Mouse (Mus musculus) bone marrow macrophage, adult 2 months (primary cell): ENCODE data around the gene Klhl1. TPM values are rescaled to one million over a fixed set of nuclear protein-coding genes. Genes with fewer than 3 reads are reported as not detected.
"Not testable (repeated sequence)": the region's sequence is repeated elsewhere in the genome, so short reads cannot be mapped to it uniquely, and the experiment has no call there.

ENCODE experiments used
- H3K27ac ChIP-seq: 2 replicates; pipeline ENCODE4 v1.5.1; 2012; ENCODE audit warnings: low read depth, low read length; ENCODE audit not compliant: insufficient read depth
- H3K4me1 ChIP-seq: 2 replicates; pipeline ENCODE4 v1.6.1; 2012; ENCODE audit warnings: low read length; ENCODE audit not compliant: control insufficient read depth, insufficient read depth
- H3K4me3 ChIP-seq: 2 replicates; pipeline ENCODE4 v1.5.1; 2012; ENCODE audit warnings: mild to moderate bottlenecking, low read length, moderate library complexity; ENCODE audit not compliant: insufficient read depth
- CTCF ChIP-seq: IDR thresholded peaks from 2 replicates; pipeline ENCODE4 v1.5.1; 2012; ENCODE audit warnings: low read depth, mild to moderate bottlenecking, low read length, moderate library complexity
- POLR2A ChIP-seq: IDR thresholded peaks from 2 replicates; pipeline ENCODE4 v1.6.1; 2012; ENCODE audit warnings: mild to moderate bottlenecking, low read depth, low read length, borderline replicate concordance
- polyA plus RNA-seq: library from polyadenylated mRNA; stranded (reverse); fragments of >200 nt; gene quantifications from 2 replicates; pipeline ENCODE4 v1.2.4, GENCODE M21; 2012; ENCODE audit not compliant: missing spikeins, insufficient read depth, insufficient read length

Klhl1 gene
- polyA plus RNA-seq, 1 experiment: not detected

GRCm38 (mm10) chr14:96331069-96331468 lies 187.8 kb downstream of the Klhl1 start:
- Histone ChIP-seq H3K4me1 (no peaks in the 10 kb centered on the region), H3K27ac (no peak overlapping the region), H3K4me3 (no peak overlapping the region)
- TF ChIP-seq POLR2A: no peak
- no peak for TF ChIP-seq CTCF

- Histone ChIP-seq H3K4me3 (no peak overlapping the region), H3K4me1 (no peaks in the 10 kb centered on the region), H3K27ac (no peak overlapping the region)
- no peak for TF ChIP-seq CTCF
- TF ChIP-seq POLR2A: no peak
These were observed 301.0 kb downstream of the Klhl1 start for GRCm38 (mm10) chr14:96217805-96218441.

- H3K27ac ChIP-seq, H3K4me1 ChIP-seq: not testable (repeated sequence)
These were observed 324.1 kb downstream of the Klhl1 start for GRCm38 (mm10) chr14:96194795-96195194.

GRCm38 (mm10) chr14:96174546-96174945 lies 344.4 kb downstream of the Klhl1 start:
- H3K4me3 ChIP-seq: no peak overlapping the region
- H3K4me1 ChIP-seq: no peaks in the 10 kb centered on the region
- TF ChIP-seq POLR2A (no peak), CTCF (no peak)
- H3K27ac ChIP-seq: no peak overlapping the region

More at GRCm38 (mm10) chr14:96194795-96195194, 324.1 kb downstream of the Klhl1 start:
- not testable (repeated sequence) for H3K4me3 ChIP-seq

GRCm38 (mm10) chr14:96143137-96143536 lies 375.8 kb downstream of the Klhl1 start:
- no peak overlapping the region for H3K4me3 ChIP-seq
- TF ChIP-seq CTCF (no peak), POLR2A (no peak)
- H3K4me1 ChIP-seq: no peaks in the 10 kb centered on the region
- no peak overlapping the region for H3K27ac ChIP-seq

- H3K4me1 ChIP-seq: no peaks in the 10 kb centered on the region
- H3K4me3 ChIP-seq: no peak overlapping the region
- no peak for TF ChIP-seq POLR2A
- no peak for TF ChIP-seq CTCF
- no peak overlapping the region for H3K27ac ChIP-seq
These were observed 378.7 kb downstream of the Klhl1 start for GRCm38 (mm10) chr14:96140246-96140645.

- Histone ChIP-seq H3K4me1 (no peaks in the 10 kb centered on the region), H3K27ac (no peak overlapping the region), H3K4me3 (no peak overlapping the region)
- TF ChIP-seq CTCF: no peak
- no peak for TF ChIP-seq POLR2A
These were observed 411.5 kb downstream of the Klhl1 start for GRCm38 (mm10) chr14:96107396-96107795.

- TF ChIP-seq POLR2A (no peak), CTCF (no peak)
- Histone ChIP-seq H3K27ac (no peak overlapping the region), H3K4me3 (no peak overlapping the region), H3K4me1 (no peaks in the 10 kb centered on the region)
These were observed 437.2 kb downstream of the Klhl1 start for GRCm38 (mm10) chr14:96081681-96082207.

- no peak overlapping the region for H3K27ac ChIP-seq
- 0 out of 2 replicates have a peak, but pooled peaks cover 2% of the 10 kb centered on the region for H3K4me1 ChIP-seq
- H3K4me3 ChIP-seq: no peak overlapping the region
- TF ChIP-seq CTCF: no peak
- TF ChIP-seq POLR2A: no peak
These were observed 453.0 kb downstream of the Klhl1 start for GRCm38 (mm10) chr14:96065884-96066283.
